Mouse (Mus musculus) duodenum, adult 2 months (tissue): Measurements from ENCODE around the gene Eif1. TPM values are rescaled to one million over a fixed set of nuclear protein-coding genes. Genes with fewer than 3 reads are reported as not detected.

Experiments used
- polyA plus RNA-seq: library from polyadenylated mRNA; depleted of rRNA; stranded (reverse); fragments of >200 nt; gene quantifications from 2 replicates; pipeline ENCODE4 v1.2.3, GENCODE M21; 2012; ENCODE audit warnings: low replicate concordance; rRNA removed

Gene Eif1
- polyA plus RNA-seq = 94.6 and 104 TPM in 2 replicates

GRCm38 (mm10) chr11:100319492-100320171 lies at the start of gene Eif1:
TSS of gene Eif1 (plus strand) at chr11:100319885.

GRCm38 (mm10) chr11:100333944-100334457 lies 14.3 kb downstream of the Eif1 start, which contains the start of gene Gast:
TSS of gene Gast (plus strand) at chr11:100334407.

DNA sequence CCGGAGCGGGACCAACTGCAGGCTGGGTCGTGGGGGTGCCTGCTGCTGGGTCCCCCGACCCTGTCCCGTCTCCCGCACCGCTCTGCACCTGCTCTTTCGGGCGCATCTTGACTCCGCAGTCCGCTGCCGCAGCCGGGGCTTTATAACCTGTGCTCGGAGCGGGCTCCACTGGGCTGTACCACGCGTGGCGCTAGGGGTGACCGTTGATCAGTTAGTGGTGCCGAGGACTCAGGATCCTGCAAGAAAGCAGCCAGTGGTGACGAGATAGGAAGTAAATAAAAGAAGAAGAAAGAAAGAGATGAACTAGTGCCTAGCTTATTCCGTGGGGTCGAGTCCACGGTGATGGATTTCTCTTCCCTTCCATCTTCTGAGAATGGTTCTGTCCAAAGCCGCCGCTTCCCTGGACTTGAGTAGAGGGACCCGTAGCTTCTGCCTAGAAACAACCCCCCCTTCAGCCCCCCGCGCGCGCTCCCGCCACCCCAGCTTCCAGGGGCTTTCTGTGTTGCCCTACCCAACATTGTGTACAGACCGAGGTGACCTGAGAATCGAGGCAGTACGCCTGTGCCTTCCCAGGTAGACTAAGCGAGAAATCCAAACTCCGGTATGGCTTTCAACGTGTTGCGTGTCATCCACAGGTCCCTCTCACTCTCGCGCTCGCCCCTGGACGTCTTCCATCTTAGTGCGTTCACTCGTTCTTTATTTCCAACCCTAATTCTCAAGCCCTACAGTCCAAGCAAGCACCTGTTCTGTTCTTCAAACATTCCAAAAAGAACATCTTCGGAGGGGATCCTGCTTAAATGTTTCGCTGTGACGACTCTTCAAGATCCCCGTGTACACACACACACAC lies 36.5 kb downstream of the Eif1 start, which contains the start of gene Hap1:
Gene Hap1 (minus strand): TSS at position 157 of the 847 bp plus-strand sequence.

Other genes starting within 250 kb of the Eif1 start
- 0.18 TPM in 1 of 2 replicates, not detected in the other for gene Krt32, start 231.7 kb upstream of the Eif1 start, polyA plus RNA-seq
- not detected in 2 replicates for gene Krt35, start 223.6 kb upstream of the Eif1 start, polyA plus RNA-seq
- 0.11 TPM in 1 of 2 replicates, not detected in the other for gene Krt36, start 214.3 kb upstream of the Eif1 start, polyA plus RNA-seq
- gene Krt13, start 198.3 kb upstream of the Eif1 start, polyA plus RNA-seq = 0.24 and 2.1 TPM in 2 replicates
- 0.12 and 0.37 TPM in 2 replicates for gene Krt15, start 184.0 kb upstream of the Eif1 start, polyA plus RNA-seq
- gene Krt19, start 171.2 kb upstream of the Eif1 start, polyA plus RNA-seq = 1,125 and 1,286 TPM in 2 replicates
- not detected in 2 replicates for gene Krt9, start 126.6 kb upstream of the Eif1 start, polyA plus RNA-seq
- 0.05 and 0.34 TPM in 2 replicates for gene Krt14, start 112.3 kb upstream of the Eif1 start, polyA plus RNA-seq
- not detected in 2 replicates for gene Krt16, start 71.0 kb upstream of the Eif1 start, polyA plus RNA-seq
- 0.13 and 0.21 TPM in 2 replicates for gene Krt17, start 58.9 kb upstream of the Eif1 start, polyA plus RNA-seq
- not detected in 2 replicates for gene Krt42, start 50.0 kb upstream of the Eif1 start, polyA plus RNA-seq
- 1.2 and 240 TPM in 2 replicates for gene Gast, start 14.5 kb downstream of the Eif1 start, polyA plus RNA-seq
- 3.5 and 3.6 TPM in 2 replicates for gene Hap1, start 36.2 kb downstream of the Eif1 start, polyA plus RNA-seq
- gene Jup, start 77.9 kb downstream of the Eif1 start, polyA plus RNA-seq = 369 and 374 TPM in 2 replicates
- gene P3h4, start 95.0 kb downstream of the Eif1 start, polyA plus RNA-seq = 10.5 and 15.2 TPM in 2 replicates
- gene Fkbp10, start 95.8 kb downstream of the Eif1 start, polyA plus RNA-seq = 10.9 and 14.3 TPM in 2 replicates
- 5.7 and 20.7 TPM in 2 replicates for gene Nt5c3b, start 121.9 kb downstream of the Eif1 start, polyA plus RNA-seq
- gene Klhl10, start 122.0 kb downstream of the Eif1 start, polyA plus RNA-seq = not detected in 2 replicates
- gene Klhl11, start 152.9 kb downstream of the Eif1 start, polyA plus RNA-seq = 0.66 and 1.8 TPM in 2 replicates
- gene Acly, start 208.1 kb downstream of the Eif1 start, polyA plus RNA-seq = 14.8 and 19.5 TPM in 2 replicates
- 0.02 and 0.09 TPM in 2 replicates for gene Ttc25, start 225.7 kb downstream of the Eif1 start, polyA plus RNA-seq